Mouse (Mus musculus) forebrain, embryonic 11.5 days (tissue): ENCODE data around the gene Ninj1. TPM values are rescaled to one million over a fixed set of nuclear protein-coding genes. Genes with fewer than 3 reads are reported as not detected.

Source experiments
- ATAC-seq: fragments of 200-750 bp; cut with Nextera tagmentation; replicated peaks from 2 replicates; pipeline ENCODE4 v1.8.0; 2017; ENCODE audit warnings: moderate TSS enrichment; ENCODE audit not compliant: low FRiP score
- DNase-seq: peaks from one replicate; pipeline ENCODE4 v3.0.0-alpha.2; 2017; ENCODE audit warnings: low spot score
- H3K27ac ChIP-seq: fragments of 300-500 bp; sonication (generic); 2 replicates; pipeline ENCODE4 v1.5.1; 2014; ENCODE audit warnings: low read depth, low read length
- H3K27me3 ChIP-seq: fragments of 300-500 bp; sonication (generic); 2 replicates; pipeline ENCODE4 v1.6.1; 2014; ENCODE audit warnings: mild to moderate bottlenecking, low read length, mixed read lengths; ENCODE audit not compliant: control insufficient read depth, insufficient read depth
- H3K36me3 ChIP-seq: fragments of 300-500 bp; sonication (generic); 2 replicates; pipeline ENCODE4 v1.6.1; 2014; ENCODE audit warnings: mild to moderate bottlenecking, low read length, moderate library complexity, mixed read lengths; ENCODE audit not compliant: control insufficient read depth, insufficient read depth
- H3K4me1 ChIP-seq: fragments of 300-500 bp; sonication (generic); replicated peaks from 2 replicates; pipeline ENCODE4 v1.6.1; 2014; ENCODE audit warnings: low read length, mixed read lengths; ENCODE audit not compliant: control insufficient read depth, insufficient read depth
- H3K4me2 ChIP-seq: fragments of 300-500 bp; sonication (generic); 2 replicates; pipeline ENCODE4 v1.6.1; 2014; ENCODE audit warnings: low read depth, mild to moderate bottlenecking, low read length, moderate library complexity, mixed read lengths; ENCODE audit not compliant: severe bottlenecking
- H3K4me3 ChIP-seq: fragments of 300-500 bp; sonication (generic); 2 replicates; pipeline ENCODE4 v1.5.1; 2014; ENCODE audit warnings: low read depth, low read length
- H3K9ac ChIP-seq: fragments of 300-500 bp; sonication (generic); 2 replicates; pipeline ENCODE4 v1.6.1; 2014; ENCODE audit warnings: low read length
- H3K9me3 ChIP-seq: fragments of 300-500 bp; sonication (generic); 2 replicates; pipeline ENCODE4 v1.6.1; 2016; ENCODE audit warnings: low read length, mixed read lengths; ENCODE audit not compliant: control insufficient read depth
- WGBS: fragments of 180-500 bp; shearing (Covaris S2); extraction: QIAGEN DNeasy Blood & Tissue Kit; methylation state at CpG from one replicate; pipeline ENCODE4 v1.1.7; 2014; 5-methylcytosine and 5-hydroxymethylcytosine counted together
- polyA plus RNA-seq: library from polyadenylated mRNA; unstranded; fragments of >200 nt; fragmentation: Nextera tagmentation; extraction: Ambion mirVana; gene quantifications from 2 replicates; pipeline ENCODE4 v1.2.1, GENCODE M21; 2014

The Ninj1 gene
- polyA plus RNA-seq, 1 experiment from 2014 or later = 19.6 TPM

GRCm38 (mm10) chr13:49162722-49163121 lies 24.6 kb upstream of the Ninj1 start:
- H3K27me3 ChIP-seq = no peaks in the 10 kb centered on the region
- H3K36me3 ChIP-seq = no peaks in the 10 kb centered on the region
- DNase-seq (no peak), ATAC-seq (no peak)
- no peak overlapping the region for H3K9ac ChIP-seq
- no peaks in the 10 kb centered on the region for H3K4me1 ChIP-seq
- H3K4me2 ChIP-seq = no peak overlapping the region
- no peak overlapping the region for H3K27ac ChIP-seq
- no peaks in the 10 kb centered on the region for H3K9me3 ChIP-seq
- H3K4me3 ChIP-seq = no peak overlapping the region
- WGBS = 82% methylated on average over 4 of the region's 4 CpGs

GRCm38 (mm10) chr13:49163645-49164044 lies 23.6 kb upstream of the Ninj1 start:
- DNase-seq (no peak), ATAC-seq (no peak)
- Histone ChIP-seq H3K27me3 (no peaks in the 10 kb centered on the region), H3K9me3 (no peaks in the 10 kb centered on the region), H3K27ac (no peak overlapping the region), H3K9ac (no peak overlapping the region), H3K36me3 (no peaks in the 10 kb centered on the region), H3K4me3 (no peak overlapping the region), H3K4me2 (no peak overlapping the region), H3K4me1 (no peaks in the 10 kb centered on the region)
- 84% methylated on average over 7 of the region's 7 CpGs for WGBS

GRCm38 (mm10) chr13:49167081-49167480 lies 20.2 kb upstream of the Ninj1 start:
- Histone ChIP-seq H3K27me3 (no peaks in the 10 kb centered on the region), H3K4me3 (no peak overlapping the region), H3K27ac (no peak overlapping the region), H3K4me1 (no peaks in the 10 kb centered on the region), H3K4me2 (no peak overlapping the region), H3K36me3 (no peaks in the 10 kb centered on the region), H3K9me3 (no peaks in the 10 kb centered on the region), H3K9ac (no peak overlapping the region)
- WGBS = 83% methylated on average over 9 of the region's 9 CpGs
- ATAC-seq (no peak), DNase-seq (no peak)

GRCm38 (mm10) chr13:49169448-49170207 lies 17.7 kb upstream of the Ninj1 start:
- Histone ChIP-seq H3K27me3 (no peaks in the 10 kb centered on the region), H3K9ac (no peak overlapping the region), H3K9me3 (no peaks in the 10 kb centered on the region), H3K4me1 (no peaks in the 10 kb centered on the region), H3K27ac (no peak overlapping the region), H3K36me3 (no peaks in the 10 kb centered on the region), H3K4me3 (no peak overlapping the region), H3K4me2 (no peak overlapping the region)
- 22% methylated on average over 17 of the region's 17 CpGs for WGBS
- peak; percentile 91 for DNase-seq
- peak; percentile 66; the same call in 1 of the 2 replicates for ATAC-seq

GRCm38 (mm10) chr13:49170623-49171022 lies 16.7 kb upstream of the Ninj1 start:
- WGBS = 92% methylated on average over 11 of the region's 11 CpGs

GRCm38 (mm10) chr13:49171729-49172128 lies 15.6 kb upstream of the Ninj1 start:
- DNase-seq (no peak), ATAC-seq (no peak)
- H3K27ac ChIP-seq = no peak overlapping the region
- no peaks in the 10 kb centered on the region for H3K9me3 ChIP-seq
- no peak overlapping the region for H3K4me3 ChIP-seq
- 67% methylated on average over 1 of the region's 1 CpGs for WGBS
- H3K27me3 ChIP-seq = no peaks in the 10 kb centered on the region
- H3K36me3 ChIP-seq = no peaks in the 10 kb centered on the region
- no peaks in the 10 kb centered on the region for H3K4me1 ChIP-seq
- H3K4me2 ChIP-seq = no peak overlapping the region
- H3K9ac ChIP-seq = no peak overlapping the region

More at GRCm38 (mm10) chr13:49170623-49171022, 16.7 kb upstream of the Ninj1 start:
- Histone ChIP-seq H3K36me3 (no peaks in the 10 kb centered on the region), H3K27ac (no peak overlapping the region), H3K9me3 (no peaks in the 10 kb centered on the region), H3K4me3 (no peak overlapping the region), H3K4me1 (no peaks in the 10 kb centered on the region), H3K4me2 (no peak overlapping the region), H3K9ac (no peak overlapping the region), H3K27me3 (no peaks in the 10 kb centered on the region)
- no peak for ATAC-seq
- DNase-seq = no peak

- no peak for DNase-seq
- no peaks in the 10 kb centered on the region for H3K36me3 ChIP-seq
- whole genome bisulfite sequencing = 90% methylated on average over 7 of the region's 7 CpGs
- H3K9ac ChIP-seq = no peak overlapping the region
- no peak overlapping the region for H3K4me2 ChIP-seq
- ATAC-seq = no peak
- no peaks in the 10 kb centered on the region for H3K27me3 ChIP-seq
- no peak overlapping the region for H3K4me3 ChIP-seq
- H3K27ac ChIP-seq = no peak overlapping the region
- no peaks in the 10 kb centered on the region for H3K4me1 ChIP-seq
- H3K9me3 ChIP-seq = no peaks in the 10 kb centered on the region
These were observed 14.9 kb upstream of the Ninj1 start for GRCm38 (mm10) chr13:49172335-49172734.

- no peaks in the 10 kb centered on the region for H3K27me3 ChIP-seq
- H3K27ac ChIP-seq = no peak overlapping the region
- no peaks in the 10 kb centered on the region for H3K36me3 ChIP-seq
- no peak overlapping the region for H3K9ac ChIP-seq
- DNase-seq (peak; percentile 94), ATAC-seq (peak; percentile 70)
- H3K9me3 ChIP-seq = no peaks in the 10 kb centered on the region
- no peak overlapping the region for H3K4me3 ChIP-seq
- H3K4me2 ChIP-seq = no peak overlapping the region
- 4% methylated on average over 12 of the region's 12 CpGs for WGBS
- no peaks in the 10 kb centered on the region for H3K4me1 ChIP-seq
These were observed 14.2 kb upstream of the Ninj1 start for GRCm38 (mm10) chr13:49172971-49173596.

GRCm38 (mm10) chr13:49175509-49175908 lies 11.8 kb upstream of the Ninj1 start:
- DNase-seq = no peak
- WGBS = 84% methylated on average over 10 of the region's 10 CpGs
- no peak overlapping the region for H3K27ac ChIP-seq
- H3K9me3 ChIP-seq = no peaks in the 10 kb centered on the region
- no peak overlapping the region for H3K4me2 ChIP-seq
- ATAC-seq = no peak
- no peak overlapping the region for H3K9ac ChIP-seq
- no peaks in the 10 kb centered on the region for H3K4me1 ChIP-seq
- H3K36me3 ChIP-seq = no peaks in the 10 kb centered on the region
- H3K4me3 ChIP-seq = no peak overlapping the region
- no peaks in the 10 kb centered on the region for H3K27me3 ChIP-seq
